Mouse (Mus musculus) lung, postnatal 0 days (tissue): Measurements from ENCODE around the gene Tyk2.

ENCODE experiments used
- CTCF ChIP-seq: IDR thresholded peaks from 2 replicates; pipeline ENCODE4 v1.5.1; 2016; ENCODE audit warnings: antibody characterized with exemption, mild to moderate bottlenecking
- EP300 ChIP-seq: IDR thresholded peaks from 2 replicates; pipeline ENCODE4 v1.6.1; 2016; ENCODE audit warnings: antibody characterized with exemption, mild to moderate bottlenecking, control low read depth

DNA sequence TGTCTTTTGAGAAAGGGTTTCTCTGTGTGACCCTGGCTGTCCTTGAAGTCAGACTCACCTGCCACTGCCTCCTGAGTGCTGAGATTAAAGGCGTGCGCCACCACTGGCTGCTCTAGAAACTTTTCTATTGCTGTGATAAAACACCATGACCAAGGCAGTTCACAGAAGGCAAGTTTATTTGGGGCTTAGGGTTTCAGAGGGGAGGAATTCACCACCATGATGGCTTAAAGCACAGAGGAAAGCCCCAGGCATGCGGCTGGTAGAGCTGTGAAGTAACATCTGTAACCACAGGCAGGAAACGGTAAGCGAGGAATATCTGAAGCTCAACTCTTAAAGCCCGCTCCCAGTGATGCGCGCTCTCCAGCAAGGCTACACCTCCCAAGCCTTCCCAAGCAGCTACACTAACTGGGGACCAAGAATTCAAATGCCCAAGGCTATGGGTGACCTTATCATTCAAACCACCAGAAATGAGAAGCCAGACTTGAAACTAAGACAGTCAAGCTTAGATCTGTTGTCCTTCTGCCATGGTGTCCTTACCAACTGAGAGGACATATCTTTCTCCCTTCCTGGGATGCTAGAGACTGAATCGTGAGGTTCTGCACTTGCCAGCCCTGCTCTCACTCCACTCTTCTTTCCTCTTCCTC lies 2.1 kb upstream of the Tyk2 start:
- TF ChIP-seq CTCF (no peak), EP300 (no peak)
